Mouse (Mus musculus) subcutaneous adipose tissue, adult 2 months (tissue): ENCODE data around the gene Galnt7. TPM values are rescaled to one million over a fixed set of nuclear protein-coding genes. Genes with fewer than 3 reads are reported as not detected.

Experiments used
- polyA plus RNA-seq: library from polyadenylated mRNA; depleted of rRNA; stranded (reverse); fragments of >200 nt; gene quantifications from 2 replicates; pipeline ENCODE4 v1.2.3, GENCODE M21; 2012; ENCODE audit warnings: low replicate concordance; rRNA removed

Galnt7 gene
- 2.5 and 6.3 TPM in 2 replicates for polyA plus RNA-seq

GRCm38 (mm10) chr8:57652456-57653055 lies at the start of gene Galnt7:
Gene Galnt7 (minus strand): TSS chr8:57653032.

GRCm38 (mm10) chr8:57511316-57512118 lies 141.3 kb downstream of the Galnt7 start, which contains the start of gene Hmgb2:
Gene Hmgb2 (plus strand): TSS chr8:57511907.

GRCm38 (mm10) chr8:57487441-57488155 lies 165.2 kb downstream of the Galnt7 start, which contains the start of gene Sap30:
Gene Sap30 (minus strand): TSS chr8:57487860.

Other genes with a start within 250 kb of the Galnt7 start
- not detected in 2 replicates for gene Scrg1, start 197.1 kb downstream of the Galnt7 start, polyA plus RNA-seq
- gene Sap30, start 165.2 kb downstream of the Galnt7 start, polyA plus RNA-seq = 2.7 and 10.1 TPM in 2 replicates
- 1.8 and 11.2 TPM in 2 replicates for gene Hmgb2, start 141.1 kb downstream of the Galnt7 start, polyA plus RNA-seq